ENCODE assay signal across 24 mouse cellular contexts in the genomic region with DNA sequence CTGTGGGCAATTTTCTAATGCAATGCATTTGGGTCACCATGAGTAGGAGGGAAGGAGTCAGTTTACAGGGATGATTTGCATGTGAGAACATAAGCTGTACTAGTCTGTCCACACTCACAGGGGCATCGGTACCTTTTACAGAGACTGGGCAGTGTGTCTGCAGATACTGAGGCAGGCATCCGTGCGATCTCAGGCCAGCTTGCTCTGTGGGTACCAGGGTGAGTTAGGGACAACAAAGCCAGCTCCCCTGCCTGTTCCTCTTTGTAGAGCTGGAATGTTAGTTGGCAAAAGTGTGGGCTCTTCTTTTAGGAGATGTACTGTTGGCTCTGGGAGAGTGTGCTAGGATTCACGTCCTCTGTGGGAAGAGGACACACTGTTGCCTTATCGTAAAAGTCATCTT. TPM values are rescaled to one million over a fixed set of nuclear protein-coding genes. Genes with fewer than 3 reads are reported as not detected.
DNase-seq lines count a peak whose midpoint lies in the region; ATAC-seq and TF ChIP-seq lines count a peak whose summit lies in the region.
"Had no signal": no experiment of that assay in that cellular context is flagged by ENCODE, and none has a peak within 500 bp of the region (broad histone marks: within the 10 kb centered on the region; RNA-seq: fewer than 3 reads in every experiment).

No protein-coding gene starts in this region.

- H3K79me2 ChIP-seq in heart, adult 2 months (replicated peaks; ENCODE audit: control insufficient read depth, insufficient read depth, low read length) = peaks cover 3% of the 10 kb centered on the region
- peaks cover 100% of the 10 kb centered on the region for H3K79me2 ChIP-seq in myocyte (ENCODE audit: control insufficient read depth, insufficient read depth)

- 0 out of 2 replicates have a peak overlapping the region, but pooled peaks have one; percentile 36 for H3K27ac ChIP-seq in heart, adult 2 months
- peak overlapping the region; percentile 66 for H3K27ac ChIP-seq in kidney, embryonic 15.5 days
- no peak overlapping the region for H3K27ac ChIP-seq in stomach, embryonic 16.5 days (ENCODE audit: low read length)
- H3K27ac ChIP-seq in stomach, postnatal 0 days (replicated peaks) = no peak overlapping the region
- H3K27ac ChIP-seq: hindbrain, embryonic 12.5 days; midbrain, embryonic 15.5 days; neural tube, embryonic 13.5 days had no signal

- no peak overlapping the region for H3K9ac ChIP-seq in heart, adult 2 months (ENCODE audit: low read depth, low read length)
- no peak overlapping the region for H3K9ac ChIP-seq in kidney, embryonic 15.5 days
- 0 out of 2 replicates have a peak overlapping the region, but pooled peaks have one; percentile 14 for H3K9ac ChIP-seq in stomach, embryonic 16.5 days (ENCODE audit: low read length)
- no peak overlapping the region for H3K9ac ChIP-seq in stomach, postnatal 0 days (ENCODE audit: low read length)
- H3K9ac ChIP-seq: forebrain, postnatal 0 days; hindbrain, embryonic 12.5 days; midbrain, embryonic 15.5 days; neural tube, embryonic 13.5 days had no signal

- H3K36me3 ChIP-seq in heart, adult 2 months (ENCODE audit: control insufficient read depth, insufficient read depth, low read length) = peaks cover 2% of the 10 kb centered on the region; the same call in 1 of the 2 replicates
- H3K36me3 ChIP-seq in kidney, embryonic 15.5 days = no peaks in the 10 kb centered on the region
- no peaks in the 10 kb centered on the region for H3K36me3 ChIP-seq in stomach, embryonic 16.5 days (ENCODE audit: control insufficient read depth, insufficient read depth, low read length)
- no peaks in the 10 kb centered on the region for H3K36me3 ChIP-seq in stomach, postnatal 0 days (ENCODE audit: control insufficient read depth, insufficient read depth, low read length)
- H3K36me3 ChIP-seq in myocyte (ENCODE audit: control insufficient read depth, insufficient read depth) = no peaks in the 10 kb centered on the region
- H3K36me3 ChIP-seq: hindbrain, embryonic 12.5 days; midbrain, embryonic 15.5 days; neural tube, embryonic 13.5 days had no signal

- H3K27me3 ChIP-seq in heart, adult 2 months (ENCODE audit: control insufficient read depth, insufficient read depth, low read length) = no peaks in the 10 kb centered on the region
- no peaks in the 10 kb centered on the region for H3K27me3 ChIP-seq in kidney, embryonic 15.5 days
- H3K27me3 ChIP-seq in stomach, embryonic 16.5 days (ENCODE audit: control insufficient read depth, insufficient read depth, low read length) = no peaks in the 10 kb centered on the region
- H3K27me3 ChIP-seq in stomach, postnatal 0 days (ENCODE audit: control insufficient read depth, insufficient read depth, low read length) = no peaks in the 10 kb centered on the region
- H3K27me3 ChIP-seq in myocyte (ENCODE audit: control insufficient read depth, insufficient read depth, insufficient read length) = no peaks in the 10 kb centered on the region
- H3K27me3 ChIP-seq: hindbrain, embryonic 12.5 days; midbrain, embryonic 15.5 days; neural tube, embryonic 13.5 days had no signal

- TF ChIP-seq POLR2A in heart, adult 2 months (IDR thresholded peaks at IDR 0.05; ENCODE audit: insufficient read depth, low read depth, low read length) = no peak
- TF ChIP-seq POLR2A in myocyte (IDR thresholded peaks at IDR 0.05; ENCODE audit: insufficient read length, low read depth) = no peak

- no peak for TF ChIP-seq CTCF in heart, adult 2 months (IDR thresholded peaks at IDR 0.05)
- TF ChIP-seq CTCF in stomach, postnatal 0 days (IDR thresholded peaks at IDR 0.05; ENCODE audit: low read depth) = no peak

- ATAC-seq in kidney, embryonic 15.5 days (replicated peaks; ENCODE audit: low FRiP score) = no peak
- ATAC-seq in stomach, embryonic 16.5 days (ENCODE audit: insufficient read depth, low FRiP score) = no peak
- no peak for ATAC-seq in stomach, postnatal 0 days (ENCODE audit: low FRiP score, low TSS enrichment)
- ATAC-seq: activated CD4-positive, CD25-positive, alpha-beta regulatory T cell, adult 4 months; forebrain, postnatal 0 days; midbrain, embryonic 15.5 days had no signal

- DNase-seq in heart, adult 2 months = no peak
- no peak for DNase-seq in heart, adult 18-20 months
- no peak for DNase-seq in kidney, postnatal 14 days
- no peak for DNase-seq in stomach, postnatal 0 days (ENCODE audit: low spot score)
- DNase-seq in urinary bladder, postnatal 14 days (ENCODE audit: low spot score) = no peak
- DNase-seq: adrenal gland, adult 8-10 months; cerebellum, adult 8-10 months; cerebellum, postnatal 36 days; embryo, embryonic 11 days; forebrain, postnatal 0 days; heart, postnatal 14 days; kidney, adult 11 months; kidney, postnatal 10 days; layer of hippocampus, postnatal 36 days; lung, adult 18-20 months; lung, postnatal 10 days; thymus, postnatal 4 days had no signal

- H3K9me3 ChIP-seq in kidney, embryonic 15.5 days (replicated peaks) = no peaks in the 10 kb centered on the region
- H3K9me3 ChIP-seq in stomach, embryonic 16.5 days (replicated peaks; ENCODE audit: control insufficient read depth, low read length) = no peaks in the 10 kb centered on the region
- no peaks in the 10 kb centered on the region for H3K9me3 ChIP-seq in stomach, postnatal 0 days (ENCODE audit: control insufficient read depth, low read length)
- H3K9me3 ChIP-seq: hindbrain, embryonic 12.5 days; midbrain, embryonic 15.5 days; neural tube, embryonic 13.5 days had no signal

- intact Hi-C loops in heart, adult 2 months (cut with DNase I) = no loop called here

- no peak overlapping the region for H3K4me2 ChIP-seq in kidney, embryonic 15.5 days
- no peak overlapping the region for H3K4me2 ChIP-seq in stomach, embryonic 16.5 days (ENCODE audit: low read depth, low read length)
- H3K4me2 ChIP-seq in stomach, postnatal 0 days (replicated peaks; ENCODE audit: low read depth) = no peak overlapping the region
- H3K4me2 ChIP-seq in myocyte (ENCODE audit: low read depth) = peak overlapping the region; percentile 28
- H3K4me2 ChIP-seq: hindbrain, embryonic 12.5 days; midbrain, embryonic 15.5 days; neural tube, embryonic 13.5 days had no signal

- WGBS in heart, adult 2 months = 56% methylated on average over 5 of the region's 5 CpGs
- 31% methylated on average over 5 of the region's 5 CpGs for WGBS in kidney, embryonic 15.5 days
- 67% methylated on average over 5 of the region's 5 CpGs for WGBS in stomach, embryonic 16.5 days
- 68% methylated on average over 5 of the region's 5 CpGs for WGBS in stomach, postnatal 0 days

- no peak for TF ChIP-seq EP300 in heart, adult 2 months (IDR thresholded peaks at IDR 0.05; ENCODE audit: insufficient read depth, low read depth, low read length)
- TF ChIP-seq EP300 in stomach, postnatal 0 days (optimal IDR thresholded peaks at IDR 0.05) = no peak

- H3K4me3 ChIP-seq in heart, adult 2 months = no peak overlapping the region
- no peak overlapping the region for H3K4me3 ChIP-seq in kidney, embryonic 15.5 days (replicated peaks)
- H3K4me3 ChIP-seq in stomach, embryonic 16.5 days (replicated peaks; ENCODE audit: low read length) = no peak overlapping the region
- H3K4me3 ChIP-seq in stomach, postnatal 0 days (ENCODE audit: low read depth, low read length) = no peak overlapping the region
- H3K4me3 ChIP-seq in myocyte = no peak overlapping the region
- H3K4me3 ChIP-seq: hindbrain, embryonic 12.5 days; midbrain, embryonic 15.5 days; neural tube, embryonic 13.5 days had no signal

- H3K4me1 ChIP-seq in heart, adult 2 months (ENCODE audit: control insufficient read depth, insufficient read depth, low read length) = peaks cover 30% of the 10 kb centered on the region
- peaks cover 94% of the 10 kb centered on the region for H3K4me1 ChIP-seq in kidney, embryonic 15.5 days
- H3K4me1 ChIP-seq in stomach, embryonic 16.5 days (ENCODE audit: control insufficient read depth, insufficient read depth, low read length) = peaks cover 72% of the 10 kb centered on the region
- peaks cover 20% of the 10 kb centered on the region for H3K4me1 ChIP-seq in stomach, postnatal 0 days (replicated peaks; ENCODE audit: control insufficient read depth, insufficient read depth)

- no peak overlapping the region for H3ac ChIP-seq in myocyte (ENCODE audit: control insufficient read depth, insufficient read length)

TF ChIP-seq in myocyte, 11 proteins besides CTCF, POLR2A, EP300 and RAD21:
- TF ChIP-seq MYOG (IDR thresholded peaks at IDR 0.05; ENCODE audit: control insufficient read depth in 1 of 3, insufficient read depth in 1 of 3, insufficient read length in 2 of 3, low read depth in 2 of 3) (no peak), USF1 (IDR thresholded peaks at IDR 0.05; ENCODE audit: low read depth) (no peak), TCF12 (IDR thresholded peaks at IDR 0.05; ENCODE audit: insufficient read depth, poor library complexity, severe bottlenecking) (no peak), MAX (IDR thresholded peaks at IDR 0.05; ENCODE audit: low read depth) (no peak), E2F4 (IDR thresholded peaks at IDR 0.05; ENCODE audit: insufficient read depth) (no peak), CEBPB (IDR thresholded peaks at IDR 0.05; ENCODE audit: insufficient read depth, poor library complexity, severe bottlenecking) (no peak), POLR2AphosphoS2 (IDR thresholded peaks at IDR 0.05; ENCODE audit: insufficient read length, low read depth) (no peak)

RNA-seq across cellular contexts. Expression of a gene that starts 19.6 kb away (rescaled TPM):
- 10 to 100 TPM; 14.9 to 18.1 TPM for total RNA-seq in heart, adult 2 months (2021)
- 10.0 and 14.1 TPM in 2 replicates for polyA plus RNA-seq in heart, adult 2 months (2012; rRNA removed)
- 10 to 100 TPM; 15.2 to 17.6 TPM for total RNA-seq in heart, adult 18-20 months (2021)
- polyA plus RNA-seq in kidney, embryonic 15.5 days (2015; fragmentation: Nextera tagmentation; extraction: Ambion mirVana) = 33.1 and 33.8 TPM in 2 replicates
- polyA plus RNA-seq in stomach, embryonic 16.5 days (2015; fragmentation: Nextera tagmentation; extraction: Ambion mirVana) = 20.4 and 23.6 TPM in 2 replicates
- polyA plus RNA-seq in stomach, postnatal 0 days (2015; fragmentation: Nextera tagmentation; extraction: Ambion mirVana) = 10.6 TPM in 2 replicates
- 15.1 TPM for polyA plus RNA-seq in myocyte (2012; fragmentation: generic; extraction: Trizol)

Comparison
In these comparisons a context has a peak if more than half of its experiments do, and no peak if none do; other contexts are left out.
1. H3K27ac ChIP-seq: peak in heart, adult 2 months (single experiment) and kidney, embryonic 15.5 days (single experiment); none in stomach, embryonic 16.5 days (single experiment) and stomach, postnatal 0 days (single experiment).